Mouse (Mus musculus): ENCODE data around the gene Rprd2.
A peak's percentile ranks its signal among the peaks of the same experiment; 100 is the strongest.
"Not testable (repeated sequence)": the region's sequence is repeated elsewhere in the genome, so short reads cannot be mapped to it uniquely, and the experiment has no call there.

The Rprd2 gene

GRCm38 (mm10) chr3:95818026-95818511, 594 bp downstream of the Rprd2 start:
- DNase-seq (ENCODE audit: low spot score in 2 of 2): peak; percentile 36 to 50

GRCm38 (mm10) chr3:95816681-95817080, 2.0 kb downstream of the Rprd2 start:
- DNase-seq (ENCODE audit: low spot score in 2 of 2): no peak

GRCm38 (mm10) chr3:95808384-95808783, 10.3 kb downstream of the Rprd2 start:
- no peak for DNase-seq (ENCODE audit: low spot score in 2 of 2)

- DNase-seq (ENCODE audit: low spot score in 2 of 2): not testable (repeated sequence)
Measured at GRCm38 (mm10) chr3:95807630-95808029, 11.0 kb downstream of the Rprd2 start.

GRCm38 (mm10) chr3:95806677-95807076, 12.0 kb downstream of the Rprd2 start:
- no peak for DNase-seq (ENCODE audit: low spot score in 2 of 2)

- no peak for DNase-seq (ENCODE audit: low spot score in 2 of 2)
Measured at GRCm38 (mm10) chr3:95803851-95804250, 14.8 kb downstream of the Rprd2 start.

GRCm38 (mm10) chr3:95798756-95799155, 19.9 kb downstream of the Rprd2 start:
- no peak for DNase-seq (ENCODE audit: low spot score in 2 of 2)

GRCm38 (mm10) chr3:95794299-95794698, 24.4 kb downstream of the Rprd2 start:
- no peak for DNase-seq (ENCODE audit: low spot score in 2 of 2)

GRCm38 (mm10) chr3:95793662-95794061, 25.0 kb downstream of the Rprd2 start:
- no peak for DNase-seq (ENCODE audit: low spot score in 2 of 2)

- DNase-seq (ENCODE audit: low spot score in 2 of 2): no peak
Measured at GRCm38 (mm10) chr3:95785501-95785900, 33.2 kb downstream of the Rprd2 start.

- DNase-seq (ENCODE audit: low spot score in 2 of 2): no peak
Measured at GRCm38 (mm10) chr3:95771985-95772384, 46.7 kb downstream of the Rprd2 start.

GRCm38 (mm10) chr3:95765534-95765933, 53.1 kb downstream of the Rprd2 start:
- no peak for DNase-seq (ENCODE audit: low spot score in 2 of 2)

- no peak for DNase-seq (ENCODE audit: low spot score in 2 of 2)
Measured at GRCm38 (mm10) chr3:95763811-95764210, 54.9 kb downstream of the Rprd2 start.

- no peak for DNase-seq (ENCODE audit: low spot score in 2 of 2)
Measured at GRCm38 (mm10) chr3:95762961-95763360, 55.7 kb downstream of the Rprd2 start.

GRCm38 (mm10) chr3:95761771-95762170, 56.9 kb downstream of the Rprd2 start:
- no peak for DNase-seq (ENCODE audit: low spot score in 2 of 2)

GRCm38 (mm10) chr3:95760656-95761055, 58.0 kb downstream of the Rprd2 start:
- DNase-seq (ENCODE audit: low spot score in 2 of 2): no peak

GRCm38 (mm10) chr3:95760106-95760505, 58.6 kb downstream of the Rprd2 start, which contains the start of gene Tars2:
Gene Tars2, minus strand, starts transcription at chr3:95760206.
- DNase-seq (ENCODE audit: low spot score in 2 of 2): no peak

- DNase-seq (ENCODE audit: low spot score in 2 of 2): no peak
Measured at GRCm38 (mm10) chr3:95758467-95759218, 60.0 kb downstream of the Rprd2 start.

- no peak for DNase-seq (ENCODE audit: low spot score in 2 of 2)
Measured at GRCm38 (mm10) chr3:95756808-95757207, 61.9 kb downstream of the Rprd2 start.

- DNase-seq (ENCODE audit: low spot score in 2 of 2): peak; percentile 91 to 93
Measured at GRCm38 (mm10) chr3:95754345-95755206, 64.1 kb downstream of the Rprd2 start.

- DNase-seq (ENCODE audit: low spot score in 2 of 2): no peak
Measured at GRCm38 (mm10) chr3:95752935-95753334, 65.7 kb downstream of the Rprd2 start.

- DNase-seq (ENCODE audit: low spot score in 2 of 2): peak in 1 of 2 experiments; percentile 34
Measured at GRCm38 (mm10) chr3:95740406-95740805, 78.3 kb downstream of the Rprd2 start.
